Mouse (Mus musculus) kidney, postnatal 14 days (tissue): ENCODE data around the gene Elmod3.

Source experiments
- DNase-seq: peaks from one replicate; pipeline ENCODE4 v3.0.0; 2022; ENCODE audit warnings: mixed read lengths

Gene Elmod3

GRCm38 (mm10) chr6:72597956-72598753, at the start of gene Elmod3, which contains the start of gene Retsat:
TSS of gene Elmod3 (minus strand) at chr6:72598413.
TSS of gene Retsat (plus strand) at chr6:72598475.
- peak; percentile 97 for DNase-seq

- DNase-seq = peak; percentile 80
Measured at GRCm38 (mm10) chr6:72647383-72647820, 49.2 kb upstream of the Elmod3 start.

- DNase-seq = no peak
Measured at GRCm38 (mm10) chr6:72645364-72645763, 47.2 kb upstream of the Elmod3 start.

GRCm38 (mm10) chr6:72644576-72644975, 46.4 kb upstream of the Elmod3 start:
- no peak for DNase-seq

- no peak for DNase-seq
Measured at GRCm38 (mm10) chr6:72641218-72641954, 43.2 kb upstream of the Elmod3 start.

- DNase-seq = no peak
Measured at GRCm38 (mm10) chr6:72636940-72637339, 38.7 kb upstream of the Elmod3 start.

- DNase-seq = peak; percentile 84
Measured at GRCm38 (mm10) chr6:72635760-72636431, 37.7 kb upstream of the Elmod3 start.

GRCm38 (mm10) chr6:72634311-72634710, 36.1 kb upstream of the Elmod3 start:
- no peak for DNase-seq

- DNase-seq = no peak
Measured at GRCm38 (mm10) chr6:72631700-72632099, 33.5 kb upstream of the Elmod3 start.

GRCm38 (mm10) chr6:72630961-72631360, 32.7 kb upstream of the Elmod3 start:
- DNase-seq = no peak

GRCm38 (mm10) chr6:72630370-72630769, 32.2 kb upstream of the Elmod3 start:
- DNase-seq = peak; percentile 62

- peak; percentile 62 for DNase-seq
Measured at GRCm38 (mm10) chr6:72627276-72627675, 29.1 kb upstream of the Elmod3 start.

- no peak for DNase-seq
Measured at GRCm38 (mm10) chr6:72626391-72626790, 28.2 kb upstream of the Elmod3 start.

- DNase-seq = peak; percentile 45
Measured at GRCm38 (mm10) chr6:72623661-72624402, 25.6 kb upstream of the Elmod3 start.

- DNase-seq = no peak
Measured at GRCm38 (mm10) chr6:72622917-72623316, 24.7 kb upstream of the Elmod3 start.

GRCm38 (mm10) chr6:72620920-72621319, 22.7 kb upstream of the Elmod3 start:
- no peak for DNase-seq

- peak; percentile 62 for DNase-seq
Measured at GRCm38 (mm10) chr6:72619734-72620532, 21.7 kb upstream of the Elmod3 start.

- DNase-seq = peak; percentile 96
Measured at GRCm38 (mm10) chr6:72616643-72617288, 18.6 kb upstream of the Elmod3 start, which contains the start of gene Tgoln1. TSS of gene Tgoln1 (minus strand) at chr6:72617000.

- no peak for DNase-seq
Measured at GRCm38 (mm10) chr6:72615561-72616375, 17.6 kb upstream of the Elmod3 start.

GRCm38 (mm10) chr6:72615151-72615550, 16.9 kb upstream of the Elmod3 start:
- DNase-seq = no peak
